Mouse (Mus musculus): Measurements from ENCODE around the gene Ppm1h. TPM values are rescaled to one million over a fixed set of nuclear protein-coding genes. Genes with fewer than 3 reads are reported as not detected.

Gene Ppm1h
- total RNA-seq, 1 experiment from 2014 or later, result 16.9 TPM

DNA sequence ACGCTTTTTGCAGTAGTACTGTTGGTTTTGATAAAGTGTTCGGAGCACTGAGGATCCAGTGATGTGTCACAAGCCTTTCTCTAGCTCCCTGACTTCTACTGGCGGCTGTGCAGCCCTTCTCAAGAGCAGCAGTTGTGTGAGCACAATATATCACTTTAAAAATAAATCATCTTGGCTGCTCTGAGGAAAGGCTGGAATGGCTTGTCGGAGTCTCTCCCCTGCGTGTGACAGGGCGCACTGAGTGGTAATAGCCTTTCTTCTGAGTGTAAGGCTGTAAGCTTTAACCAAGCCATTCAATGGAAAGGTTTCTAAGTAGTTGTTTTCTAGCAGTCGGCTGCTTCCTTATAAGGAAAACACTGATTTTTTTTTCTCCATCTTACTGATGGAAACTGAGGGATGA, 91.8 kb downstream of the Ppm1h start:
- DNase-seq, result no peak

DNA sequence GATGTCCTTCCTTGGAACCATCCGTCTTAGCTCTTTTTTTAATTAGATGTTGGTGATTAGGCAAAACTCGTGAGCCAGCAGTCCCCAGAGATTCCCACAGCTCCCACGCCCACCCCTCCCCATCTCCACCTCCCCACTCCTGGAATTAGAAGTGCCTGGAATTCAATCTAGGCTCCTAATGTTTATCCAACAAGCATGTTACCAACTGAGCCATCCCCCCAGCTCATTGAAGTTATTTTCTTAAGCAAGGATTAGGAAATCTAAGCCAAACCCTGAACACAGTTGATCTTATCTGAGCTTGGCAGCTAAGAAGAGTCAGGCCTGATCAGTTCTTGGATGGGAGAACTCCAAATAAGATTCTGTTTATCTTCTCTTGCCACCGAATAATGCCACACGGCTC, 92.4 kb downstream of the Ppm1h start:
- no peak for DNase-seq

DNA sequence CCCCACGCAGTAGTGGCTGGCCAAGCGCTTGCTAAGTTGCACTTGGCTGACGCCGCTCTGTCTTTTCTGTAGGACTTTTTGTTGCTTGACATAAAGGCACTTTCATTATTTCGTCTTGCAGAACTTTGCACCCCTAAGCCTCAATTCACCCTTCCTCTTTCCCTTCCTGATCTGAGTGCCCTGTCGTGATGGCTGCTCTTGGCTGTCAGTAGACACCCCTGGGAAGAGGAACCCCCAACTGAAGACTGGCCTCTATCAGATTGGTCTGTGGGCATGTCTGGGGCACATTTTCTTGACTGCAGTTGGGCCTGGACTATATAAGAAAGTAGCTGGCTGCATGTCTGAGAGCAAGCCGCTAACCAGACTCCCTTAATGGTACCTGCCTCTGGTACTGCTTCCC, 95.6 kb downstream of the Ppm1h start:
- DNase-seq, result no peak

DNA sequence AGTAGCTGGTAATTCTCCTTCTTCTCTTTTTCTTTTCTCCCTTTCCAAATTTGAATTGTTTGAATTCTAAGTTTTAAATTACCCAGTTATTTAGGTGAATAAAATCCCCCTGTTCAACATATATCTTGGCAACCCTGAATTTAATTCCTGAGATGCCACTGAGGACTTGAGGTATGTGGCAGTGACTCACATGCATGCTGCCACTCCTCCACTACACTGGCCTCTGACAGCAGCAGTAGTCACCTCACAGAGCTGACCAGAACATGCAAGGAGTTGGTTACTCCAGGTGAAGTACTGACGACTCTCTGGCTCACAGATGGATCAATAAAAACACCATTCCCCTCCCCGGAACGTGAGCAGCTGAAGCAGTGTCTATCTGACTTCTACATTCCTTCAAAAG, 98.9 kb downstream of the Ppm1h start:
- DNase-seq, result no peak

DNA sequence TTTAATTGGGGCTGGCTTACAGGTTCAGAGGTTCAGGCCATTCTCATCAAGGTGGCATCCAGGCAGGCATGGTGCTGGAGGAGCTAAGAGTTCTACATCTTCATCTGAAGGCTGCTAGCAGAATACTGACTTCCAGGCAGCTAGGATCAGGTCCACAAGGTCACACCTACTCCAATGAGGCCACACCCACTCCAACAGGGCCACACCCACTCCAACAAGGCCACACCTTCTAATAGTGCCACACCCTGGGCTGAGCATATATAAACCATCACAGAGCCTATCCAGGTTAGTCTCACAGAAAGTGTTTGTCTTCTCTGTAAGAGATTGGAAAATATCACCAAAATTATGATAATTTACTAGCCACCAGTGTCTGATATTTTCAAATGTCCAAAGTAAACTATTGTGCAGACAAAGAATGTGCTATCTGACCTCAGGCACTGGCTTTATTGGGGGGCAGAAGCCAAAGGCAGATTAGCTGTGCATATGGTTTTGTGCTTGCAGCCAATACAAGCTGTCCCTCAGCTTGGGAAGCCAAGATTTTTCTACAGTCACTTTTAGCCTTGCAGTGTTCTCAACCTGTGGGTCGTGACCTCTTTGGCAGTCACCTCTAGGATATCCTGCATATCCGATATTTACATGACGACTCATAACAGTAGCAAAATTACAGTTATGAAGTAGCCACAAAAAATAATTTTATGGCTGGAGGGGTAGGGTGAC, 99.5 kb downstream of the Ppm1h start:
- no peak for DNase-seq

DNA sequence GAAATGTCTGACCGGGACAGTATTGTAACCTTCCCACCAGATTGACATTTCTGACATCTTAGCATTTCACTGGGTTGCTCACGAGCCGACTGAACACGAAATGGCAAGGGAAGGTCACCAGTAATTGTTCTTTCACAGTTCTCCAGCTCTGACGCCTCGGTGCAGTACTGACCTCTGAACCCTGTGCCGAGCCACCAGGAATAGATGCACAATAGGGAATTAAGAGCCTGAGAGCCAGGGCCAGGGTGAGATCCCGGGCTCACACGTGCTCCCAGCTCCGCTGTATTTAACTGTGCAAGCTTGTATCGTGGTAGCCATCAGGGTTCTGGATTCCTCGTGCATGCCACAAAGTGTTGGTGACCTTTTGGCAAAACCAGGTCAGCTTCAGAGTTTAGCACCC, 100.8 kb downstream of the Ppm1h start:
- no peak for DNase-seq

DNA sequence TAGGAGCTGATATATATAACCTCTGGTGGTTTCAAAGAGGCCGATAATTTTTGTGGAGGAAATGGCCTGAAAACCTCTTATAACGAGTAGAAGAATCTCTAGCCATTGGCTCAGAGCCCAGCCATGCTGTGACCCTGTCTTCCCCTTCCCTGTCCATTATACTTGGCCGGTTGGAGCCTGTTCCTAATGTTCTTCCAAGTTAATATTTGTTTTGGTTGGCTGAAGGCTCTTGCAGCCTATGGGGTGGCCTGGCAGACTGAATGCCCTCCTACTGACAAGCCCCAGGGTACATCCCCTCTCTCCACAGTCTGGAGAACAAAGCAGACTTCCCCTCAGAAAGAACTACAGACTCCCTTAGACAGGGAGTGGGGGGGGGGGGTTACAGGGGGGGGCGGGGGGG, 104.2 kb downstream of the Ppm1h start:
- peak; percentile 59 for DNase-seq

DNA sequence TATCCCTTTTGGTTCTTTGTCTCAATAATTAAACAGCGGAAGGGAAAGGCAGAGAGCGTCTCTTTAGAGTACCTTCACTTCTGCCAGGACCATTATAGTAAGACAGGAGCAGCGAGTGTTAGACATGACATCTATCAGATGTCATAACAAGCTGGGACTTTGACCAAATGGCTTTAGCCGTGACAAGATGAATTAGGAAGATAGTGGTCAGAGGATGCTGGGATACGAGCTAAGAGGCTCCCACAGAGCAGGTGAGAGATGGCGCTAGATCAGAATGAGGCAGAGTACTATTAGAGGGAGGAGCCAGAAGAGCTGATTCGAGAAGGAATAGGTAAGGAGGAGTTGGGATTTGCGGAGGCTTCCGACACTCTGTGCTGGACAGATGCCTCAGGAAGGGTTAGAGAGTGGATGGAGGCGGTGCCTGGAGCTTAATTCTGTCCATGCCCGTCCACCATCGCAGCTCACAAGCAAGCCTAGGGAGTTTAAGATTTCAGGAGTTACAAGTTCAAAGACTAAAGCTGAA, 111.1 kb downstream of the Ppm1h start:
- DNase-seq, result no peak

DNA sequence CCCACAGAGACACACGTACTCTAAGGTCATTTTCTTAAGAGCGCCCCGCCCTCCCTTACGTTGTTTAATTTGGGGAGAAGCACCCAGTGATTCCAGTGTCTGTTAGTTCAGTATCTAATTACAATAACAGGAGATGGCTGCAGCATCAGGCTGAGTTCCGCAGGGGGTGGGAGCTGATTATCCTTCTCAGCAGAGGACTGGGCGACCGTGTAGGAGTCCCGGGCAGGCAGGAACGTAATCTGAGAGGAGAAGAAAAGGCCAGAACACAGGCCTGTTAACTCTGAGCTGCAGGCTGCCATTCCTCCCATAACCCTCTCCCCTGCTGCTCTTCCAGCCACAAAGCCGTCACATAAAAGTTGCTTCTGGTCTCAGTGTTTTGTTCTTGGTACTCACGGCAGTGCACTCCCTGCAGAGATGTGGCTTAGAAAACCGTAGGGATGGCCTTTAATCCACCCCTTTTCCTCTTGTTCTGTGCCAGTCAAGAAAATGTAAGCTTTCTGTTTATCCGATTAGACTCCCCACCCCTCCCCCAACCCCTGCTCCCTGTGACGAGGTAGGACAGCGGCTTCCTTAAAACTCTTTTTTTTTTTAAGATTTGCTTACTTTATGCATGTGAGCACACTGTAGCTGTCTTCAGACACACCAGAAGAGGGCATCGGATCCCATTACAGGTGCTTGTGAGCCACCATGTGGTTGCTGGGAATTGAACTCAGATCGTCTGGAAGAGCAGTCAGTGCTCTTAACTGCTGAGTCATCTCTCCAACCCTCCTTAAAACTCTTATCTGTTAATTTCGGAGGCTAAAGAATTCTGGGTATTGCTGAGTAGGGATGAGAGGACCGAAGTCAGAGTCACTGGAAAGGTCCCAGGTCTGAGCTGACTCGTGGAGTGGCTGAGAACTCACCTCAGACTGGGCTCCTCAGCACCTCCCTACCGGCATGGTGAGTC, 113.7 kb downstream of the Ppm1h start:
- DNase-seq, result peak; percentile 40

DNA sequence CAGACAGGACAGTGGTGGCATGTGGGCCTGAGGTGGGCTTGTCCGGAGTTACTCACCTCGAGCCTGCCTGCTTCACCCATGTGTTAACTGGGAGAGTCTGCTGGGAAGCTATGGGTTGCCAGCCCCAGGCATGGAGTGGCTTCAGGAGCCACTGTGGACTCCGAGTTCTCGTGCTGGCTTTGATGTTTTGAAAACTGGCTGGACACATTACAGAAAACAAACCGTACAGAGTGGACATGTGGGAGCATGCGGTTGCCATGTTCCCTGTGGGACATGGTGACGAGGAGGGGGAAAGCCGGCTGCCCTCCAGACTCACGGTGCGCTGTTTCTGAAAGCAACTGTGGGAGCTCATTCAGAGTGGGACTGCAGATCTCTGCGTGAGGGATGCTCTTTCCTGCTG, 114.6 kb downstream of the Ppm1h start:
- no peak for DNase-seq

DNA sequence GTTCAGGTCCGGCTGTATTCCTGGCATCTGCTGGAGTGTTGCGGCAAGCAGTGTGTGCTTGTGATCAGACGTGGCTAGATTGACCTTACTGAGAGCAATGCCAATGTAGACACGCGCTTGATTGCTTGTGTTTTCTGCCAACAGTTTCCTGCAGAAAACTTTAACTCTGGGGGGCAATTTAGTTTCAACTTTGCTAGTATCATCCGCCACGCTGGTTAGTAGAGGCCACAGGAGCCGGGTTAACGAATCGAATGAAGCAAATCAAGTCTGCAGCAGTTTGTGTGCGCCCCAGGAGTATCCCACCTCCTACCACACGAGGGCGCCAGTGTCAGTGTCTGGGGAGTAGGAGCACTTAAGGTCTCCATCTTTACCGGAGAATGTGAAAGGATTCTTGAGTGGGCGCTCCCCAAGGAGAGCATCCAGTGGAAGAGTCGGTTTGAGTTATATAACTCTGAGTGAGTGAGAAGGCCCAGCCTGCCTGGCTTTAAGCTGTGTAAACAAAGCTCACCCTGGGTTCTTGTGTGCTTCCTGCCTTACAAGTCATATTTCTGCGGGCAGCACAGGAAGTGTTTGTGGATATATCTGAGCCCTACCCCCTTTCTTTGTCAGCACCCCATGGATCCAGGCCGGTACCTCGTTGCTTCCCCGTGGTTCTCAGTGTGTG, 115.8 kb downstream of the Ppm1h start:
- peak; percentile 84 for DNase-seq

DNA sequence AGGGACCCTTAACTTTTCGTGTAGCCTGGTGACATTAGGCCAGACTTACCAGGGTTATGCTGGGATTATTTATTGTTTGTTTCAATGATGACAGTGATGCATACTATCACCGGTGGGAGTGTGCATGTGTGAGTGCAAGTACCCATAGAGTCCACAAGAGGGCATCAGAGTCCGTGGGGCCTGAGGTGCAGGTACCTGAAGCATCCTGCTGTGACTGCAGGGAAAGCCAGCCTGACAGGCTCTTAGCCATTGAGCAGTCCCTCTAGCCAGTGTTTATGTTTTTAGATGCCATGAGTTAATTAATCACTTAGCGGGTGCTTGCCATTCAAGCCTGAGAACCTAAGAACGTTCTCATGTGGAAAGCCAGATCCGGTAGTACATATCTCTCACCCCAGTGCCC, 119.4 kb downstream of the Ppm1h start:
- DNase-seq, result no peak

DNA sequence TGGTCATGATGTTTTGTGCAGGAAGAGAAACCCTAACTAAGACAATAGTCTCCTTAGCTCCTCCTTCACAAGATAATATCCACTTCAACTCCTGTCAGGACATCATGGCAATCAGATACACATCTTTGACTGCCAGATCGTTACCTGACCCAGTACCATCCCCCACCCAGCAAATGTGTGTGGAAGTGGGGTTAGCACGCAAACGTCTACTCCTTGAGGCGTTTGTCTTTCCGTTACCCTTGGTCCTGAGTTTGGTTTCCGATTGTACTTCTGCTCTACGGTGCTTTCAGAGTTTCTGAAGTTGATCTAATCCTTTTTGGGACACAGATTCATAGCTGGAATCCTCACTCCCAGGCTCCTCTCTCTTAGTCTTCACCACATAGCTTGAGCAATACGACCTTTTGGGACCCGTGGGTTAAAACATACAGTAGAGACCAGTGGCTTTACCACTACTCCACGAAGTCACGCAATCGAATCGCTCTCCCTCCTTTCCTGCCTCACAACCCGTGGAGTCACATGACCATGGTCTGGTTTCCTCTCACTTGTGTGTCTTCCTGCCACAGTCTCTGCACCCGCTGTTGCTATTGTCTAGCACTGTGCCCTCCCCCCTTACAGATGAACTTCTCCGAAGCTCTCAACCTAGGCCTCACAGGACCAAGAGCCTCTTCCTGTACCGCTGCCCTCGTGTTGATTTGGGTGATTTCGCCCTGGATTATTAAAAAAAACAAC, 121.6 kb downstream of the Ppm1h start:
- DNase-seq, result peak; percentile 37

DNA sequence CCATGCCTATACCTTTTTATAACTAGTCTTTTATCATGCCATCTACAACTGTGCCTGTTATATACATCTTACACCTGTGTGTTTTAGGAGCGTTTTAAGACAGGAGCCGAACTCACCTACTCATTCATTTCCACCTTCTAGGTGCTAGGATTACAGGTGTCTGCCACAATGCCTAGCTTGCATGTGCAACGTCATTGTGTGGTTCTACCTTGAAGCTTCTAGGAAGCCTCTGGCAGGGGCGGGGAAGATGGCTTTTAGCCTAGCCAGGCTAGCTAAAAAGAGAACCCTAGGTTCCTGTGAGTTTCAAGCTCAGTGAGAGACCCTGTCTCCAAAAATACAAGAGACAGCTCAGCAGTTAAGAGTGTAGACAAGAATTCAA, 122.2 kb downstream of the Ppm1h start:
- DNase-seq, result no peak

DNA sequence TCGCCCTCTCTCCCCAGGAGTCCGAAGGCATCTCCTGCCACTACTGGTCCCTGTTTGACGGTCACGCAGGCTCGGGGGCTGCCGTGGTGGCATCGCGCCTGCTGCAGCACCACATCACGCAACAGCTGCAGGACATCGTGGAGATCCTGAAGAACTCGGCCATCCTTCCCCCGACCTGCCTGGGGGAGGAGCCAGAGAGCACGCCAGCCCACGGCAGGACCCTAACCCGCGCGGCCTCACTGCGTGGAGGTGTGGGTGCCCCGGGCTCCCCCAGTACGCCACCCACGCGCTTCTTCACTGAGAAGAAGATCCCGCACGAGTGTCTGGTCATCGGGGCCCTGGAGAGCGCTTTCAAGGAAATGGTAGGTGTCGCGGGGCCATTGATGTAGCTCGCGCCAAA, 123.7 kb downstream of the Ppm1h start:
- DNase-seq, result peak; percentile 29

DNA sequence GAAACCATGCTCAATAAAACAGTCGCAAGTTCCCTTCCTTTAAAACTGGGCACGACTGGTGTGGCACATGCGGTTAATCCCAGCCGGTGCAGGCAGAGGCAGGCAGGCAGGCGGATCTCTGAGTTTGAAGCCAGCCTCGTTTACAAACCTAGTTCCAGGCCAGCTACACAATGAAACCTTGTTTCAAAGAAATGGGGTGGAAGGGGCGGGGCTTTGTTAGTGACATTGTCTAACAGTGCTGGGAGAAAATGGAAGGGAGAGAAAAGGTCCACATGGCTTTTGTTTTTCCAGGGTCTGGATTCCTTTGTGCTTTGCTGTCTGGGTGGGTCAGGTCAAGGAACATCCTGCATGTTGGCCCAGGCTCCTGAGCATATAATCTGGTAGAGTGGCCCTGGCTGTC, 124.3 kb downstream of the Ppm1h start:
- no peak for DNase-seq

DNA sequence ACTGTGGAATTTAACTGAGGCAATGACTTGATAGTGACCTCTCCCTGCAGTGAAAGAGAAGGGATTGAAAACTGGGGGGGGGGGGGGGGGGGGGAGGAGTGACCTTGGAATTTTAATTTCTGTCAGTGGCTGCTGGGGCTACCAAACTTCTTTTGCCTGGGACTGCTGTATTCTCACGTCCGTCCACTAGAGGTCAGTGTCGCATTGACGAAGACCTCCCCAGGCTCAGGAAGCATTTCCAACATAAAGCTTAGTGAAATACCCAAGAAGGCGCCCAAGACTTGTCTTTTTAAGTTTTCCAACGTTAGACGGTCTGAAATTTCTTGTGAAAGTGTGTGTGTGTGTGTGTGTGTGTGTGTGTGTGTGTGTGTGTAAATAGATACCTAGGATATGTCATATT, 125.3 kb downstream of the Ppm1h start:
- peak; percentile 84 for DNase-seq

DNA sequence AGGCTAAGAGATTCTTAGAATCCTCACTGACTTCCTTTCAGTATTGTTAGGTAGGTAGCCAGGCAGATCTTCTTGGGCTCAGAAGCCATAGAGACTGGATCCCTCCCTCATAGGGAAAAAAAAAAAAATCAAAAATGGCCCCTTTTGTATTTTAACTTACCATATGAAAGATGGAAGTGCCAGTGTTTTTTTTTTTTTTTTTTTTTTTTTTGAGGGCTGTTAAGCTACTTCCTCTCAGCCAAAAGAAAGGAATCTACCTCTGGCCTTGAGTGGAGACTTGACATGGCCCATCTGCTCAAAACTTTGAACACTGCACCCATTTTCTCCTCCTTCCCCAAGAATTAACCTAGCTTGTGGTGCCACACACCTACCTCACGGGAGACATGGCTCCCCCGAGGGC, 127.3 kb downstream of the Ppm1h start:
- no peak for DNase-seq

DNA sequence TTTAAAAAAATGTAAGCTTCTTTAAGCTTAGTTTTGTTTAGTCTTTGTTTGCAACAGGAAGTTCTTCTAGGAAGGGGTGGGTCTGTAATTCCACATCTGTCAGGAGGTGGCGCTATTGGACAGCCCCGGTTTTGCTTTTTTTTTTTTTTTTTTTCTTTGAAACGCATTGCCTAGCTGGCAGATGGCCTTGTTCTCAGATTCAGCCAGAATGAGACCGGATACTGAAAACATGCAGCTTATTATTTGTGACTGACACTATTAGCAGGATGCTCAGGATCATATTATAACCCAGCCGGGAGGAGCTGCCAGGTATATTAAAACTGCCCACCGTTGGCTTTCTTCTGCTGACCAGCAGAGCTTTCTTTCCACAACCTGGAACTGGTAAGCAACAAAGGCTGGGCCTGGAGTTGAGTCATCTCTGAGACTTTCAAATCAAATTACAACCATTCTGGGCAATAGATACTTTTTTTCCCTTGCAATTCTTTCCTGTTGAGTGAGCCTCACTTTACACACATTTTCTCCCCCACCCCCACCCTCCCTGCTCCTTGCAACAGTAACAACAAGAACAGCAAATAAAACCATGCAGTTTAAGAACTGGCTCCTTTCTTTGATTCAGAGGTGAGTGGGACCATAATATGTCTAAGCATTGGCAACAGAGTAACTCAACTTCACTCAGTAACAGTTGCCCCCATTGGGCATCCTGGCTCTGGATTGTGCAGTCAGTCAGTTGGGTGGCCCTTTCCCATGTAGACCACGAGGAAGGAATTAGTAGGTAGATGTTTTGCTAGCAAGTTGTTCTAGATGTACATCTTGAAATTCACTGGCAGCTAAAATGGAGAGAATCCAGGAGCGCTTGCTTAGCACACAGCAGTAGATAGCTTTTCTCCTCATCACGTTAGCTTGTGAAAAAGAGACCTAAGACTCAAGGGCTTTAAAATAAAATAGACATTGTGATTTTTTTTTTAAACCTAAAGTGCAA, 128.9 kb downstream of the Ppm1h start:
- DNase-seq, result peak; percentile 85

DNA sequence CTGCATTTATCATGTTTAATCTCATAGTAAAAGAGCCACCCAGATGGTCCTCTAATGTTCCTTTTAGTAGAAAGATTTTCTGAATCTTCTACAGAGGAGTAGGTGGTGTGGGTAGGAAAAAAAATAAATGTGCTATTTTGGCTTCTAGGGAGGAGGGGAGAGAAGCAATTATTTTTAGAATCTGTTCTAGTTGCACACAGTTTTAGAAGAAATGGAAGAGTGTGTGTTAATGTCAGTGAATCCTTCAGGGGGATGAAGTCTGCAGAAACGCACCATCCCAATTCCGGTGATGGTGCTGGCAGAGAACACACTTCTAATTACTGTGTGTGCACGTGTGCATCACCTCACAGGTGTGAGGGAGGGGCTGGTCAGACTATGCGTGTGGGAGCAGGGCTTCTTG, 129.6 kb downstream of the Ppm1h start:
- DNase-seq, result no peak

DNA sequence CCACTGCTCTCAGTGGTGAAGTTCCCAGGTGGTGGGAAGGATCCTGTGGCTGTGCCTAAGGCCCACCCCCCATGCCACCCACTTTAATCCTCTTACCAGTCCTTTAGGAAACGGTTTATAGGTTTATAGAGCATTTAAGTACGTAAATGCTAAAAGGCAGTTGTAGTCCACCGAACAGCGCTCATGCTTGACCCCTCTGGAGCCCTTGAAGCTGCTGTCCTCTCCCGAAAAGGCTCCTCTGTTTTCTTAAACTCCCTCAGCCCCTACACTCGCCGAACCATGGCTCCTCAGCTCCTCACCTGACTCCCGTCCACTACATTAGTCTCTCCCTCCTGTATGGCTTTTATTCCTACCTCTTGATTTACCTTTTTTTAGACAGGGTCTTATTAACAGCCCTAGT, 131.3 kb downstream of the Ppm1h start:
- DNase-seq, result no peak

All from adrenal gland, postnatal 14 days (tissue).